20 mouse cellular contexts compared by ENCODE assay signal in the genomic region with DNA sequence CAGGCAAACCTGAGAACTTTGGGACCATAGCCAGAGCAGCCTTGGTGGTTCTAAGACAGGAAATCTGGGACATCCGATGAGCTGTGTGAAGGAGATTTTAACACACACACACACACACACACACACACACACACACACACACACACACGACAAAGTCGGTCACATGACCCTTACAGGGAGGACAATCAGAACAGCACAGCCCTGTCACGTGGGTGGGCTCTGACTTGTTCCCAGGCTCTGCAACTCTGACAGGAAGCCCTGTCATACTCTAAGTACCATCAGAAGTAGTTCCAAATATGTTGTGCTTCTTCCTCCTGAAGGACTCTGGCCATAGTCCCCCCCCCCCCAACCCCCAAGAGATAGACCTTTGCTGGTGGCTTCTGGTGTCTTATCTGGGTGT. TPM values are rescaled to one million over a fixed set of nuclear protein-coding genes. Genes with fewer than 3 reads are reported as not detected.
DNase-seq lines count a peak whose midpoint lies in the region; ATAC-seq and TF ChIP-seq lines count a peak whose summit lies in the region.
"Had no signal": no experiment of that assay in that cellular context is flagged by ENCODE, and none has a peak within 500 bp of the region (broad histone marks: within the 10 kb centered on the region; RNA-seq: fewer than 3 reads in every experiment).

No protein-coding gene starts in this region.

- no peaks in the 10 kb centered on the region for H3K36me3 ChIP-seq in heart, postnatal 0 days (replicated peaks; ENCODE audit: control insufficient read depth, insufficient read depth, low read length)
- no peaks in the 10 kb centered on the region for H3K36me3 ChIP-seq in heart, embryonic 12.5 days
- no peaks in the 10 kb centered on the region for H3K36me3 ChIP-seq in liver, postnatal 0 days (replicated peaks; ENCODE audit: insufficient read depth, low read length)
- H3K36me3 ChIP-seq in liver, embryonic 12.5 days: no peaks in the 10 kb centered on the region
- H3K36me3 ChIP-seq: embryonic facial prominence, embryonic 10.5 days; hindbrain, embryonic 13.5 days; neural tube, embryonic 15.5 days had no signal

- H3K4me2 ChIP-seq in heart, postnatal 0 days (ENCODE audit: low read depth, low read length): no peak overlapping the region
- H3K4me2 ChIP-seq in heart, embryonic 12.5 days: no peak overlapping the region
- H3K4me2 ChIP-seq in liver, postnatal 0 days (ENCODE audit: low read depth, low read length): no peak overlapping the region
- H3K4me2 ChIP-seq in liver, embryonic 12.5 days: no peak overlapping the region
- H3K4me2 ChIP-seq: forebrain, embryonic 13.5 days; hindbrain, embryonic 13.5 days; liver, embryonic 11.5 days; neural tube, embryonic 15.5 days had no signal

- ATAC-seq in heart, postnatal 0 days (ENCODE audit: insufficient read depth, low read depth): peak; percentile 51
- ATAC-seq in heart, embryonic 12.5 days (ENCODE audit: insufficient number of reproducible peaks, low FRiP score): no peak
- peak; percentile 40 for ATAC-seq in liver, postnatal 0 days
- ATAC-seq in liver, embryonic 12.5 days: no peak
- ATAC-seq: forebrain, embryonic 13.5 days had no signal

- no peak for TF ChIP-seq CTCF in heart, postnatal 0 days (IDR thresholded peaks at IDR 0.05; ENCODE audit: low read depth)
- TF ChIP-seq CTCF in liver, postnatal 0 days (IDR thresholded peaks at IDR 0.05; ENCODE audit: low read depth): no peak

- TF ChIP-seq EP300 in heart, postnatal 0 days (IDR thresholded peaks at IDR 0.05; ENCODE audit: low read depth): no peak
- TF ChIP-seq EP300 in liver, postnatal 0 days (IDR thresholded peaks at IDR 0.05; ENCODE audit: low read depth): no peak

- H3K27me3 ChIP-seq in heart, postnatal 0 days (ENCODE audit: control insufficient read depth, insufficient read depth, low read length): no peaks in the 10 kb centered on the region
- 0 out of 2 replicates have a peak, but pooled peaks cover 9% of the 10 kb centered on the region for H3K27me3 ChIP-seq in heart, embryonic 12.5 days (replicated peaks)
- no peaks in the 10 kb centered on the region for H3K27me3 ChIP-seq in liver, postnatal 0 days (ENCODE audit: insufficient read depth, low read length)
- peaks cover 30% of the 10 kb centered on the region for H3K27me3 ChIP-seq in liver, embryonic 12.5 days (replicated peaks)
- H3K27me3 ChIP-seq: forebrain, embryonic 13.5 days; hindbrain, embryonic 13.5 days; neural tube, embryonic 15.5 days had no signal

- peaks cover 21% of the 10 kb centered on the region for H3K4me1 ChIP-seq in heart, postnatal 0 days (ENCODE audit: control insufficient read depth, insufficient read depth)
- peaks cover 9% of the 10 kb centered on the region for H3K4me1 ChIP-seq in heart, embryonic 12.5 days (replicated peaks)
- no peaks in the 10 kb centered on the region for H3K4me1 ChIP-seq in liver, postnatal 0 days (ENCODE audit: insufficient read depth)
- H3K4me1 ChIP-seq in liver, embryonic 12.5 days: no peaks in the 10 kb centered on the region
- H3K4me1 ChIP-seq: forebrain, embryonic 13.5 days; neural tube, embryonic 15.5 days had no signal

- no peak overlapping the region for H3K4me3 ChIP-seq in heart, postnatal 0 days (ENCODE audit: low read depth, low read length)
- H3K4me3 ChIP-seq in heart, embryonic 12.5 days: no peak overlapping the region
- H3K4me3 ChIP-seq in liver, postnatal 0 days (ENCODE audit: low read depth, low read length): no peak overlapping the region
- no peak overlapping the region for H3K4me3 ChIP-seq in liver, embryonic 12.5 days
- H3K4me3 ChIP-seq: embryonic facial prominence, embryonic 10.5 days; forebrain, embryonic 13.5 days; hindbrain, embryonic 13.5 days; myocyte; neural tube, embryonic 15.5 days had no signal

- DNase-seq in adrenal gland, postnatal 14 days: peak; percentile 40
- DNase-seq in adrenal gland, postnatal 25 days: no peak
- DNase-seq in heart, postnatal 0 days (ENCODE audit: low spot score): peak; percentile 26
- no peak for DNase-seq in liver, postnatal 0 days
- DNase-seq in lung, postnatal 10 days: peak; percentile 46
- DNase-seq in layer of hippocampus, adult 18-20 months (ENCODE audit: low spot score in 2 of 2): no peak
- DNase-seq: adrenal gland, adult 8-10 months; cerebellum, adult 2 months; gastrocnemius, postnatal 36 days; left cerebral cortex, postnatal 4 days; midbrain, embryonic 14.5 days; thymus, postnatal 14 days had no signal

- H3K9ac ChIP-seq in heart, postnatal 0 days (replicated peaks; ENCODE audit: low read depth, low read length): no peak overlapping the region
- H3K9ac ChIP-seq in heart, embryonic 12.5 days: no peak overlapping the region
- H3K9ac ChIP-seq in liver, postnatal 0 days (replicated peaks): no peak overlapping the region
- no peak overlapping the region for H3K9ac ChIP-seq in liver, embryonic 12.5 days
- H3K9ac ChIP-seq: forebrain, embryonic 13.5 days; hindbrain, embryonic 13.5 days; neural tube, embryonic 15.5 days had no signal

- WGBS in heart, postnatal 0 days: 41% methylated on average over 4 of the region's 4 CpGs
- 49% methylated on average over 4 of the region's 4 CpGs for WGBS in heart, embryonic 12.5 days
- WGBS in liver, postnatal 0 days (ENCODE audit: insufficient replicate concordance): 51% methylated on average over 3 of the region's 4 CpGs
- WGBS in liver, embryonic 12.5 days (ENCODE audit: insufficient replicate concordance): 49% methylated on average over 3 of the region's 4 CpGs

- no peaks in the 10 kb centered on the region for H3K9me3 ChIP-seq in heart, postnatal 0 days (replicated peaks; ENCODE audit: control insufficient read depth, low read length)
- no peaks in the 10 kb centered on the region for H3K9me3 ChIP-seq in heart, embryonic 12.5 days (replicated peaks)
- H3K9me3 ChIP-seq in liver, postnatal 0 days (ENCODE audit: low read length): no peaks in the 10 kb centered on the region
- no peaks in the 10 kb centered on the region for H3K9me3 ChIP-seq in liver, embryonic 12.5 days (replicated peaks)
- H3K9me3 ChIP-seq: embryonic facial prominence, embryonic 10.5 days; forebrain, embryonic 13.5 days; hindbrain, embryonic 13.5 days; neural tube, embryonic 15.5 days had no signal

- H3K27ac ChIP-seq in heart, postnatal 0 days (ENCODE audit: low read depth): peak overlapping the region; percentile 30; the same call in 1 of the 2 replicates
- no peak overlapping the region for H3K27ac ChIP-seq in heart, embryonic 12.5 days (ENCODE audit: poor library complexity, severe bottlenecking)
- H3K27ac ChIP-seq in liver, postnatal 0 days (ENCODE audit: low read depth): no peak overlapping the region
- no peak overlapping the region for H3K27ac ChIP-seq in liver, embryonic 12.5 days
- H3K27ac ChIP-seq: embryonic facial prominence, embryonic 10.5 days; forebrain, embryonic 13.5 days; hindbrain, embryonic 13.5 days; neural tube, embryonic 15.5 days had no signal

RNA-seq across cellular contexts. Expression of a gene that starts 33.5 kb away (rescaled TPM):
- total RNA-seq in adrenal gland, postnatal 14 days (2021): 30.2 and 30.3 TPM in 2 replicates
- total RNA-seq in adrenal gland, postnatal 25 days (2021): 27.7 and 31.5 TPM in 2 replicates
- total RNA-seq in heart, postnatal 0 days (2014; rRNA removed; ENCODE audit: low replicate concordance): 7.1 and 22.1 TPM in 2 replicates
- 39.6 and 45.4 TPM in 2 replicates for polyA plus RNA-seq in heart, postnatal 0 days (2015; fragmentation: Nextera tagmentation; extraction: Ambion mirVana)
- polyA plus RNA-seq in heart, embryonic 12.5 days (2016; fragmentation: Nextera tagmentation; extraction: Ambion mirVana): 49.0 and 50.4 TPM in 2 replicates
- polyA plus RNA-seq in liver, postnatal 0 days (2015; fragmentation: Nextera tagmentation; extraction: Ambion mirVana): 16.1 and 16.8 TPM in 2 replicates
- polyA plus RNA-seq in liver, embryonic 12.5 days (2016; fragmentation: Nextera tagmentation; extraction: Ambion mirVana): 41.4 and 44.0 TPM in 2 replicates
- total RNA-seq in layer of hippocampus, adult 18-20 months (2021): 10 to 100 TPM; 47.2 to 59.6 TPM

Comparison
In these comparisons a context has a peak if more than half of its experiments do, and no peak if none do; other contexts are left out.
1. DNase-seq: peak in adrenal gland, postnatal 14 days (single experiment), heart, postnatal 0 days (single experiment) and lung, postnatal 10 days (single experiment); none in adrenal gland, postnatal 25 days (single experiment), liver, postnatal 0 days (single experiment) and layer of hippocampus, adult 18-20 months (0 of 2).
2. ATAC-seq: peak in heart, postnatal 0 days (single experiment) and liver, postnatal 0 days (single experiment); none in heart, embryonic 12.5 days (single experiment) and liver, embryonic 12.5 days (single experiment).